Mouse (Mus musculus) heart, postnatal 14 days (tissue): ENCODE measurements around the gene Setx. TPM values are rescaled to one million over a fixed set of nuclear protein-coding genes. Genes with fewer than 3 reads are reported as not detected.

ENCODE experiments used
- DNase-seq, 2 experiments: peaks; one replicate each; pipeline ENCODE4 v3.0.0; 2021 to 2022
- intact Hi-C: fragments of 180-260 bp; cut with DNase I; formaldehyde crosslinking; loops from one replicate; pipeline ENCODE4 v1.15.1; 2025
- total RNA-seq, 2 experiments: library from RNA; stranded (reverse); gene quantifications; 2 replicates each; pipeline ENCODE4 v1.2.3; 2021

Setx gene
- total RNA-seq, 2 experiments from 2014 or later = 36.9 to 41.9 TPM

- intact Hi-C loops = loop anchor here (5.0 kb wide), 2 partner anchors 38 to 63 kb away; partner anchors contain the start of gene Ttf1
- peak; percentile 99 for DNase-seq
These were observed 1.1 kb downstream of the Setx start for GRCm38 (mm10) chr2:29124936-29125701.

- intact Hi-C loops = no loop called here
These were observed 6.3 kb downstream of the Setx start for GRCm38 (mm10) chr2:29130118-29130899.

GRCm38 (mm10) chr2:29135161-29135560, 11.2 kb downstream of the Setx start:
- DNase-seq = no peak
- intact Hi-C loops = no loop called here

More at GRCm38 (mm10) chr2:29130118-29130899, 6.3 kb downstream of the Setx start:
- no peak for DNase-seq

- intact Hi-C loops = no loop called here
- no peak for DNase-seq
These were observed 28.0 kb downstream of the Setx start for GRCm38 (mm10) chr2:29151941-29152340.

GRCm38 (mm10) chr2:29168067-29168466, 44.1 kb downstream of the Setx start:
- DNase-seq = no peak
- intact Hi-C loops = no loop called here

- DNase-seq = no peak
- intact Hi-C loops = no loop called here
These were observed 50.9 kb downstream of the Setx start for GRCm38 (mm10) chr2:29174887-29175286.

GRCm38 (mm10) chr2:29179810-29180209, 55.8 kb downstream of the Setx start:
- DNase-seq = no peak
- intact Hi-C loops = no loop called here

GRCm38 (mm10) chr2:29181111-29181510, 57.1 kb downstream of the Setx start:
- intact Hi-C loops = no loop called here
- no peak for DNase-seq

- intact Hi-C loops = no loop called here
- DNase-seq = no peak
These were observed 59.4 kb downstream of the Setx start for GRCm38 (mm10) chr2:29183266-29183924.

- intact Hi-C loops = no loop called here
- DNase-seq = no peak
These were observed 62.2 kb downstream of the Setx start for GRCm38 (mm10) chr2:29186209-29186608.

- intact Hi-C loops = no loop called here
- DNase-seq = peak; percentile 34 to 66
These were observed 66.4 kb downstream of the Setx start for GRCm38 (mm10) chr2:29190392-29190791.

- intact Hi-C loops = no loop called here
- DNase-seq = peak in 1 of 2 experiments; percentile 21
These were observed 67.5 kb downstream of the Setx start for GRCm38 (mm10) chr2:29191216-29192215.

GRCm38 (mm10) chr2:29192629-29193278, 68.8 kb downstream of the Setx start:
- no peak for DNase-seq
- intact Hi-C loops = no loop called here

- peak in 1 of 2 experiments; percentile 28 for DNase-seq
- intact Hi-C loops = no loop called here
These were observed 70.0 kb downstream of the Setx start for GRCm38 (mm10) chr2:29193819-29194546.

- intact Hi-C loops = no loop called here
- DNase-seq = peak; percentile 85 to 94
These were observed 70.8 kb downstream of the Setx start for GRCm38 (mm10) chr2:29194547-29195463.

GRCm38 (mm10) chr2:29196844-29197243, 72.9 kb downstream of the Setx start:
- no peak for DNase-seq
- intact Hi-C loops = no loop called here

- DNase-seq = no peak
- intact Hi-C loops = no loop called here
These were observed 74.5 kb downstream of the Setx start for GRCm38 (mm10) chr2:29198446-29198845.
